Mouse (Mus musculus): ENCODE results near the gene Ccdc22. TPM values are rescaled to one million over a fixed set of nuclear protein-coding genes. Genes with fewer than 3 reads are reported as not detected.

The Ccdc22 gene
- 10.7 and 13.1 TPM in 2 replicates for polyA plus RNA-seq (2012; rRNA removed; ENCODE audit: low replicate concordance)

DNA sequence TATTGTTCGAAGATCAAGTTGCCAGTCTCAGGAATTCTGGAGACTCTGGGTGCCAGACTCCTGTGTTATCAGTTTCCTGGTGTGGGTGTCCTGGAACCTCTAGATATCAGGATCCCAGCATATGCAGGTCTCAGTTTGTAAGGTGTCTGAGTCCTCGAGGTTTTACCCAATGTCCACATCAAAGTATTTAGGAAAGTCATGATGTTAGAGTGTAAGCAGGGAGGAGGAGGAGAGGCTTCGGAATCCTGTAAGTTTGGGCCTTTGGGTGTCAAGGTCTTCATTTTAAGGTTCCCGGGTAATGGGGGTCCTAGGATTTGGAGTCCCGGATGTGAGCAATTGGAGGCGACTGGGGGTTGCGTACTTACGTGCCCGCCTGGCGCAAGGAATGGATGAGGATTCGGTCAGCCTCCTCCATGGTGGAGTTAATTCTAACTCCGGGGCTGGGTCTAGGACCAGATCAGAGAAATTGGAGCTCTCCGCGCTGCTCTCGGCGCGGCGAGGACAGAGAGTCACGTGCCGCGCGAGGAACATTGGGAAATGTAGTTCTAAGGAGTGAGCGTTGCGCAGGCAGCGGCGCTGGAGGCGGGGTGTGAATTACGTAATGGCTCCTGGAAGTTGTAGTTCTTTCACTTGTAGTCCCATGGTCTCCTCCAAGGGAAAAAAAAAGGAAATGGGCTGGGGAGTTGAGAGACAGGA lies at the start of gene Ccdc22:
Gene Ccdc22 (minus strand): TSS at position 639 of the 696 bp plus-strand sequence.

GRCm38 (mm10) chrX:7638401-7639091 lies 33.2 kb upstream of the Ccdc22 start, which contains the start of gene Syp:
TSS of gene Syp (plus strand) at chrX:7638471.

DNA sequence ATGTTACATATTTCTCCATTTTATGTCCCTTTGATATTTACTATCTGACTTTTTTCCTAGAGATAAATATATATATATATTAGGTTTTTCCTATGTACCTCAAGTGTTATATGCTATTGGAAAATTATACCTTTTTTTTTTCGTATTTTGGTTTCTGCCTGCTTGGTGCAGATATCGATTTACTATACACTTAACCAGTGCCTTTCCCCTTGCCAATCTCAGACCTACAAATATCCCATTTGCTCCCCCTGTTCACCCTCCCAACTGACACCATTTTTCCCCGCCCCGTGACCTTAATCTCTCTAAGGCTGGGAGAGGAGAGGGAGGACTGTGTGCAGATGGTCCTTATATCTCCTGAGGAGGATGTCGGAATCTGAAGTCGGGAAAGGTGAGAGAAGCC lies 1.5 kb upstream of the Ccdc22 start, which contains the start of gene Cacna1f:
Gene Cacna1f (plus strand): TSS at position 301 of the 400 bp plus-strand sequence.

GRCm38 (mm10) chrX:7574087-7574884 lies 31.0 kb downstream of the Ccdc22 start, which contains the start of gene Ppp1r3f:
TSS of gene Ppp1r3f (minus strand) at chrX:7574283.

DNA sequence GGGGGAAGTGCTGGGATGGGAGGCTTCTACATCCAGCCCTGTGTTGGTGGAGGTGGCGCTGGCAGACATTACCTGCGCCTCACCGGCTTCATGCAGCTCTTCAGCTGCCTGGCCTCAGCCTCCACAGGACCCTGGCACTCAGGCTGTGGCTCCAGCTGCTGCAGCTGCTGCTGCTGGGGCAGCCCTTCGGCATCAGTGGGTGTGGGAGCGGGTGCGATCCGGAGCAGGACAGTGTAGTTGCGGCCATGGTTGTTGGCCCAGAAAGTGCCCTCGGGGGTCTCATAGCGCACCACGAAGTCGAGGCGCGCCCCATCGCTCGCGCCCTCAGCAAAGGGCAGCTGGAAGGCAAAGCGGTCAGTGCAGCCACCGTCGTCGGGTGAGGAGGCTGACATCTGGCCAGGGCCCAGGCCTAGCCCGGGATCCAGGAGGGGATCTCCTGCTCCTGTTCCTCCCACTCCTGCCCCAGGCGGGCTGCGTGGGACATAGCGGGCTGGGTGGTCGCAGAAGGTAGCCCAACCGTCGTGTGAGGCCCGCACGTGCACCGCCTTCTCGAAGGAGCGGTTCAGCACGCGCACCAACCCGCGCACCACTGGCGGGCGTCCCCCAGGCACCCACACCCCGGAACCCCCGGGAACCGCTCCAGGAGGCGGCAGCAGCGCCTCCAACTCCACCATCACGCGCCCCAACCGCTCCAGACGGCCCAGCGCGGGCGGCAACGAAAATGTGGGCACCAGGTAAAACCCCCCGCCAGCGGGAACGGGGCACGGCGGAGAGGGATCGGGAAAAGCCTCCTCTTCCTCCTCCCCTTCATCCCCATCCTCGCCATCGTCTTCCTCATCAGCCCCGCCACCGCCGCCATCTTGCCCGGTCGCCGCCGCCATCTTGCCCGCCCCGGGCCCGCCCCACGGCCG lies 31.9 kb downstream of the Ccdc22 start, which contains the start of gene Foxp3:
Gene Foxp3 (plus strand): TSS at position 469 of the 911 bp plus-strand sequence.

Other genes with a start within 250 kb of the Ccdc22 start
- gene Usp27x, start 229.7 kb downstream of the Ccdc22 start, polyA plus RNA-seq (2012; rRNA removed; ENCODE audit: low replicate concordance) = 0.11 and 0.40 TPM in 2 replicates
- 0.51 and 0.96 TPM in 2 replicates for gene Foxp3, start 31.9 kb downstream of the Ccdc22 start, polyA plus RNA-seq (2012; rRNA removed; ENCODE audit: low replicate concordance)
- gene Ppp1r3f, start 31.2 kb downstream of the Ccdc22 start, polyA plus RNA-seq (2012; rRNA removed; ENCODE audit: low replicate concordance) = 1.2 and 2.3 TPM in 2 replicates
- 0.02 TPM in 1 of 2 replicates, not detected in the other for gene Cacna1f, start 1.6 kb upstream of the Ccdc22 start, polyA plus RNA-seq (2012; rRNA removed; ENCODE audit: low replicate concordance)
- gene Syp, start 33.0 kb upstream of the Ccdc22 start, polyA plus RNA-seq (2012; rRNA removed; ENCODE audit: low replicate concordance) = 3.2 and 3.8 TPM in 2 replicates
- gene Prickle3, start 51.7 kb upstream of the Ccdc22 start, polyA plus RNA-seq (2012; rRNA removed; ENCODE audit: low replicate concordance) = 12.6 and 29.4 TPM in 2 replicates
- gene Plp2, start 65.9 kb upstream of the Ccdc22 start, polyA plus RNA-seq (2012; rRNA removed; ENCODE audit: low replicate concordance) = 79.9 and 101 TPM in 2 replicates
- 1.8 and 1.9 TPM in 2 replicates for gene Magix, start 75.7 kb upstream of the Ccdc22 start, polyA plus RNA-seq (2012; rRNA removed; ENCODE audit: low replicate concordance)
- gene Gpkow, start 91.6 kb upstream of the Ccdc22 start, polyA plus RNA-seq (2012; rRNA removed; ENCODE audit: low replicate concordance) = 1.0 and 1.8 TPM in 2 replicates
- 25.3 and 29.7 TPM in 2 replicates for gene Wdr45, start 108.8 kb upstream of the Ccdc22 start, polyA plus RNA-seq (2012; rRNA removed; ENCODE audit: low replicate concordance)
- gene Gm45208, start 116.7 kb upstream of the Ccdc22 start, polyA plus RNA-seq (2012; rRNA removed; ENCODE audit: low replicate concordance) = 0.74 and 2.9 TPM in 2 replicates
- gene Praf2, start 122.9 kb upstream of the Ccdc22 start, polyA plus RNA-seq (2012; rRNA removed; ENCODE audit: low replicate concordance) = 54.9 and 59.3 TPM in 2 replicates
- 25.1 and 46.4 TPM in 2 replicates for gene Ccdc120, start 145.4 kb upstream of the Ccdc22 start, polyA plus RNA-seq (2012; rRNA removed; ENCODE audit: low replicate concordance)
- 20.6 and 27.4 TPM in 2 replicates for gene Tfe3, start 157.0 kb upstream of the Ccdc22 start, polyA plus RNA-seq (2012; rRNA removed; ENCODE audit: low replicate concordance)
- 12.0 and 13.5 TPM in 2 replicates for gene Gripap1, start 184.2 kb upstream of the Ccdc22 start, polyA plus RNA-seq (2012; rRNA removed; ENCODE audit: low replicate concordance)
- 0.60 and 0.85 TPM in 2 replicates for gene Kcnd1, start 216.8 kb upstream of the Ccdc22 start, polyA plus RNA-seq (2012; rRNA removed; ENCODE audit: low replicate concordance)
- gene Otud5, start 235.8 kb upstream of the Ccdc22 start, polyA plus RNA-seq (2012; rRNA removed; ENCODE audit: low replicate concordance) = 40.2 and 43.1 TPM in 2 replicates